Mouse (Mus musculus) myocyte (in vitro differentiated cells): ENCODE results near the gene Asic2. TPM values are rescaled to one million over a fixed set of nuclear protein-coding genes. Genes with fewer than 3 reads are reported as not detected.

Experiments used
- H3K27me3 ChIP-seq: one replicate; pipeline ENCODE4 v1.6.1; 2011; ENCODE audit not compliant: control insufficient read depth, insufficient read depth, insufficient read length
- H3K36me3 ChIP-seq: one replicate; pipeline ENCODE4 v1.6.1; 2011; ENCODE audit not compliant: control insufficient read depth, insufficient read depth
- H3K4me2 ChIP-seq: one replicate; pipeline ENCODE4 v1.6.1; 2011; ENCODE audit warnings: low read depth, control low read depth
- H3K4me3 ChIP-seq: one replicate; pipeline ENCODE4 v1.5.1; 2011; ENCODE audit warnings: mild to moderate bottlenecking, control low read depth, moderate library complexity
- H3K79me2 ChIP-seq: one replicate; pipeline ENCODE4 v1.6.1; 2011; ENCODE audit not compliant: control insufficient read depth, insufficient read depth
- H3ac ChIP-seq: one replicate; pipeline ENCODE4 v1.6.1; 2011; ENCODE audit not compliant: control insufficient read depth, insufficient read length
- CEBPB ChIP-seq: IDR thresholded peaks from 2 replicates; pipeline ENCODE4 v1.6.1; 2011; ENCODE audit warnings: mild to moderate bottlenecking, moderate library complexity; ENCODE audit not compliant: poor library complexity, insufficient read depth, severe bottlenecking
- E2F4 ChIP-seq: IDR thresholded peaks from one replicate; pipeline ENCODE4 v1.6.1; 2011; ENCODE audit warnings: mild to moderate bottlenecking, control low read depth, moderate library complexity; ENCODE audit not compliant: insufficient read depth
- MAX ChIP-seq: IDR thresholded peaks from one replicate; pipeline ENCODE4 v1.6.1; 2011; ENCODE audit warnings: low read depth, mild to moderate bottlenecking, control low read depth
- MYOD1 ChIP-seq, 3 experiments: IDR thresholded peaks; one replicate each; pipeline ENCODE4 v1.6.1; 2011; ENCODE audit warnings: control low read depth in 2 of 3, low read depth in 2 of 3, mild to moderate bottlenecking in 2 of 3, moderate library complexity in 1 of 3; ENCODE audit not compliant: insufficient read length in 2 of 3, control insufficient read depth in 1 of 3
- MYOG ChIP-seq, 3 experiments: IDR thresholded peaks; one replicate each; pipeline ENCODE4 v1.6.1; 2011; ENCODE audit warnings: control low read depth in 2 of 3, low read depth in 2 of 3, mild to moderate bottlenecking in 2 of 3; ENCODE audit not compliant: insufficient read length in 2 of 3, control insufficient read depth in 1 of 3, insufficient read depth in 1 of 3
- POLR2A ChIP-seq: IDR thresholded peaks from one replicate; pipeline ENCODE4 v1.6.1; 2011; ENCODE audit warnings: low read depth, mild to moderate bottlenecking, control low read depth, moderate library complexity; ENCODE audit not compliant: insufficient read length
- POLR2AphosphoS2 ChIP-seq: IDR thresholded peaks from one replicate; pipeline ENCODE4 v1.6.1; 2011; ENCODE audit warnings: low read depth, control low read depth; ENCODE audit not compliant: insufficient read length
- REST ChIP-seq: IDR thresholded peaks from one replicate; pipeline ENCODE4 v1.6.1; 2011; ENCODE audit warnings: mild to moderate bottlenecking, control low read depth, moderate library complexity; ENCODE audit not compliant: insufficient read depth, insufficient read length
- SRF ChIP-seq: IDR thresholded peaks from one replicate; pipeline ENCODE4 v1.6.1; 2011; ENCODE audit warnings: low read depth; ENCODE audit not compliant: control insufficient read depth, insufficient read length
- TCF12 ChIP-seq: IDR thresholded peaks from one replicate; pipeline ENCODE4 v1.6.1; 2011; ENCODE audit warnings: mild to moderate bottlenecking, control low read depth; ENCODE audit not compliant: poor library complexity, insufficient read depth, severe bottlenecking
- TCF3 ChIP-seq: IDR thresholded peaks from one replicate; pipeline ENCODE4 v1.6.1; 2011; ENCODE audit warnings: low read depth, control low read depth; ENCODE audit not compliant: insufficient read length
- USF1 ChIP-seq: IDR thresholded peaks from one replicate; pipeline ENCODE4 v1.6.1; 2011; ENCODE audit warnings: low read depth, mild to moderate bottlenecking, control low read depth, moderate library complexity
- polyA plus RNA-seq: library from polyadenylated mRNA; unstranded; fragments of >200 nt; fragmentation: generic; extraction: Trizol; gene quantifications from one replicate; pipeline ENCODE4 v1.2.1, GENCODE M21; 2012; ENCODE audit warnings: missing spikeins

Gene Asic2
- polyA plus RNA-seq, 1 experiment = not detected

GRCm38 (mm10) chr11:81239966-81240681 lies 728.1 kb downstream of the Asic2 start:
- Histone ChIP-seq H3K4me3 (no peak overlapping the region), H3K27me3 (no peaks in the 10 kb centered on the region), H3K36me3 (no peaks in the 10 kb centered on the region), H3ac (no peak overlapping the region), H3K79me2 (no peaks in the 10 kb centered on the region), H3K4me2 (no peak overlapping the region)
- TF ChIP-seq USF1 (no peak), TCF12 (no peak), POLR2AphosphoS2 (no peak), MYOG (IDR thresholded peaks at IDR 0.05; ENCODE audit: control insufficient read depth in 1 of 3, insufficient read depth in 1 of 3, insufficient read length in 2 of 3, low read depth in 2 of 3) (no peak), TCF3 (no peak)

- Histone ChIP-seq H3K36me3 (no peaks in the 10 kb centered on the region), H3K4me2 (no peak overlapping the region), H3K4me3 (no peak overlapping the region), H3K79me2 (no peaks in the 10 kb centered on the region), H3K27me3 (no peaks in the 10 kb centered on the region), H3ac (no peak overlapping the region)
- no peak for TF ChIP-seq MAX
Measured at GRCm38 (mm10) chr11:81239091-81239490, 729.2 kb downstream of the Asic2 start.

GRCm38 (mm10) chr11:81236070-81236469 lies 732.2 kb downstream of the Asic2 start:
- peaks cover 4% of the 10 kb centered on the region for H3K27me3 ChIP-seq
- H3K4me2 ChIP-seq = no peak overlapping the region
- no peaks in the 10 kb centered on the region for H3K79me2 ChIP-seq
- no peak overlapping the region for H3ac ChIP-seq
- TF ChIP-seq TCF12 (no peak), E2F4 (no peak), USF1 (no peak), POLR2A (no peak), POLR2AphosphoS2 (no peak), SRF (no peak), CEBPB (no peak), TCF3 (no peak), MYOG (IDR thresholded peaks at IDR 0.05; ENCODE audit: control insufficient read depth in 1 of 3, insufficient read depth in 1 of 3, insufficient read length in 2 of 3, low read depth in 2 of 3) (no peak), MAX (no peak), REST (no peak), MYOD1 (IDR thresholded peaks at IDR 0.05; ENCODE audit: control insufficient read depth in 1 of 3, insufficient read length in 2 of 3, low read depth in 2 of 3) (no peak)
- H3K4me3 ChIP-seq = no peak overlapping the region
- H3K36me3 ChIP-seq = no peaks in the 10 kb centered on the region

- TF ChIP-seq CEBPB = no peak
- no peak for TF ChIP-seq MYOD1 (IDR thresholded peaks at IDR 0.05; ENCODE audit: control insufficient read depth in 1 of 3, insufficient read length in 2 of 3, low read depth in 2 of 3)
- TF ChIP-seq SRF = no peak
- TF ChIP-seq MYOG (IDR thresholded peaks at IDR 0.05; ENCODE audit: control insufficient read depth in 1 of 3, insufficient read depth in 1 of 3, insufficient read length in 2 of 3, low read depth in 2 of 3) = no peak
- TF ChIP-seq REST = no peak
- no peak for TF ChIP-seq USF1
- TF ChIP-seq TCF3 = no peak
- TF ChIP-seq POLR2A = no peak
Measured at GRCm38 (mm10) chr11:81223361-81223760, 744.9 kb downstream of the Asic2 start.

GRCm38 (mm10) chr11:81220786-81221185 lies 747.5 kb downstream of the Asic2 start:
- no peaks in the 10 kb centered on the region for H3K79me2 ChIP-seq
- no peaks in the 10 kb centered on the region for H3K27me3 ChIP-seq
- H3K4me2 ChIP-seq = no peak overlapping the region
- H3ac ChIP-seq = no peak overlapping the region
- H3K4me3 ChIP-seq = no peak overlapping the region
- no peaks in the 10 kb centered on the region for H3K36me3 ChIP-seq
- TF ChIP-seq MYOD1 (IDR thresholded peaks at IDR 0.05; ENCODE audit: control insufficient read depth in 1 of 3, insufficient read length in 2 of 3, low read depth in 2 of 3) (no peak), E2F4 (no peak), MYOG (IDR thresholded peaks at IDR 0.05; ENCODE audit: control insufficient read depth in 1 of 3, insufficient read depth in 1 of 3, insufficient read length in 2 of 3, low read depth in 2 of 3) (no peak), MAX (no peak), USF1 (no peak), CEBPB (no peak), TCF3 (no peak), TCF12 (no peak), POLR2A (no peak), SRF (no peak), REST (no peak), POLR2AphosphoS2 (no peak)

More at GRCm38 (mm10) chr11:81223361-81223760, 744.9 kb downstream of the Asic2 start:
- Histone ChIP-seq H3K79me2 (no peaks in the 10 kb centered on the region), H3K27me3 (no peaks in the 10 kb centered on the region), H3K4me3 (no peak overlapping the region), H3K36me3 (no peaks in the 10 kb centered on the region), H3K4me2 (no peak overlapping the region), H3ac (no peak overlapping the region)
